Mouse (Mus musculus) fat pad, adult 2 months (tissue): Measurements from ENCODE around the gene Aqp8.

Source experiments
- DNase-seq: peaks from one replicate; pipeline ENCODE4 v3.0.0-alpha.2; 2011; ENCODE audit warnings: low read depth, low spot score; ENCODE audit errors: extremely low read depth

Aqp8 gene

GRCm38 (mm10) chr7:123462070-123462501 lies at the start of gene Aqp8:
Gene Aqp8 (plus strand): TSS chr7:123462291.
- no peak for DNase-seq

GRCm38 (mm10) chr7:123416803-123417202 lies 45.3 kb upstream of the Aqp8 start:
- DNase-seq, result no peak

GRCm38 (mm10) chr7:123417661-123418060 lies 44.4 kb upstream of the Aqp8 start:
- no peak for DNase-seq

- DNase-seq, result no peak
These were observed 42.1 kb upstream of the Aqp8 start for GRCm38 (mm10) chr7:123419984-123420383.

- no peak for DNase-seq
These were observed 40.1 kb upstream of the Aqp8 start for GRCm38 (mm10) chr7:123421958-123422357.

GRCm38 (mm10) chr7:123424281-123424680 lies 37.8 kb upstream of the Aqp8 start:
- DNase-seq, result no peak

- DNase-seq, result no peak
These were observed 36.8 kb upstream of the Aqp8 start for GRCm38 (mm10) chr7:123425134-123425757.

- DNase-seq, result no peak
These were observed 32.3 kb upstream of the Aqp8 start for GRCm38 (mm10) chr7:123429624-123430410.

GRCm38 (mm10) chr7:123430411-123430705 lies 31.7 kb upstream of the Aqp8 start:
- no peak for DNase-seq

GRCm38 (mm10) chr7:123431206-123431605 lies 30.9 kb upstream of the Aqp8 start:
- DNase-seq, result no peak

GRCm38 (mm10) chr7:123442079-123442478 lies 20.0 kb upstream of the Aqp8 start:
- no peak for DNase-seq

GRCm38 (mm10) chr7:123448794-123449193 lies 13.3 kb upstream of the Aqp8 start:
- DNase-seq, result no peak

GRCm38 (mm10) chr7:123449676-123450075 lies 12.4 kb upstream of the Aqp8 start:
- DNase-seq, result no peak

- no peak for DNase-seq
These were observed 11.6 kb upstream of the Aqp8 start for GRCm38 (mm10) chr7:123450515-123450914.

GRCm38 (mm10) chr7:123452551-123452950 lies 9.5 kb upstream of the Aqp8 start:
- DNase-seq, result no peak

GRCm38 (mm10) chr7:123453066-123453465 lies 9.0 kb upstream of the Aqp8 start:
- no peak for DNase-seq

GRCm38 (mm10) chr7:123455088-123455487 lies 7.0 kb upstream of the Aqp8 start:
- DNase-seq, result no peak

- no peak for DNase-seq
These were observed 3.8 kb upstream of the Aqp8 start for GRCm38 (mm10) chr7:123458309-123458708.

- no peak for DNase-seq
These were observed 2.8 kb upstream of the Aqp8 start for GRCm38 (mm10) chr7:123459247-123459646.

- no peak for DNase-seq
These were observed 775 bp upstream of the Aqp8 start for GRCm38 (mm10) chr7:123461316-123461715.

- no peak for DNase-seq
These were observed 1.5 kb downstream of the Aqp8 start for GRCm38 (mm10) chr7:123463569-123463968.

- no peak for DNase-seq
These were observed 3.7 kb downstream of the Aqp8 start for GRCm38 (mm10) chr7:123465692-123466387.
